Mouse (Mus musculus): ENCODE data around the gene Mrpl49. TPM values are rescaled to one million over a fixed set of nuclear protein-coding genes. Genes with fewer than 3 reads are reported as not detected.

Gene Mrpl49
- polyA plus RNA-seq (2012; rRNA removed) = 41.4 and 44.4 TPM in 2 replicates

GRCm38 (mm10) chr19:6057313-6058096, at the start of gene Mrpl49, which contains the start of gene Fau:
Mrpl49 (minus strand) TSS chr19:6057785.
Fau (plus strand) TSS chr19:6057844.
- Histone ChIP-seq H3K4me3 (ENCODE audit: insufficient read depth, low read length) (peak within 1 kb of the TSS; percentile 57), H3K4me1 (ENCODE audit: control insufficient read depth, insufficient read depth, low read length) (peaks cover 5% of the 10 kb centered on the region; the same call in 1 of the 2 replicates)

GRCm38 (mm10) chr19:6105586-6105985, 48.0 kb upstream of the Mrpl49 start, which contains the start of gene Naaladl1:
Naaladl1 (plus strand) TSS chr19:6105782.
- Histone ChIP-seq H3K4me1 (ENCODE audit: control insufficient read depth, insufficient read depth, low read length) (no peaks in the 10 kb centered on the region), H3K4me3 (ENCODE audit: insufficient read depth, low read length) (no peak within 1 kb of the TSS), H3K27ac (ENCODE audit: insufficient read depth, low read length) (no peak within 1 kb of the TSS)
- TF ChIP-seq POLR2A (IDR thresholded peaks at IDR 0.05; ENCODE audit: extremely low read depth, insufficient read depth, low read length) = no peak
- TF ChIP-seq CTCF (IDR thresholded peaks at IDR 0.05; ENCODE audit: extremely low read depth, insufficient read depth, low read length) = no peak

More at GRCm38 (mm10) chr19:6057313-6058096, at the start of gene Mrpl49, which contains the start of gene Fau:
- H3K27ac ChIP-seq (ENCODE audit: insufficient read depth, low read length) = peak within 1 kb of the TSS; percentile 66
- TF ChIP-seq CTCF (IDR thresholded peaks at IDR 0.05; ENCODE audit: extremely low read depth, insufficient read depth, low read length) (no peak), POLR2A (IDR thresholded peaks at IDR 0.05; ENCODE audit: extremely low read depth, insufficient read depth, low read length) (peak; percentile 83; the same call in 1 of the 2 replicates)

- Histone ChIP-seq H3K4me3 (ENCODE audit: insufficient read depth, low read length) (no peak overlapping the region), H3K4me1 (ENCODE audit: control insufficient read depth, insufficient read depth, low read length) (no peaks in the 10 kb centered on the region), H3K27ac (ENCODE audit: insufficient read depth, low read length) (no peak overlapping the region)
- no peak for TF ChIP-seq CTCF (IDR thresholded peaks at IDR 0.05; ENCODE audit: extremely low read depth, insufficient read depth, low read length)
- no peak for TF ChIP-seq POLR2A (IDR thresholded peaks at IDR 0.05; ENCODE audit: extremely low read depth, insufficient read depth, low read length)
Measured at GRCm38 (mm10) chr19:6104476-6104875, 46.9 kb upstream of the Mrpl49 start.

GRCm38 (mm10) chr19:6102169-6102853, 44.7 kb upstream of the Mrpl49 start:
- H3K27ac ChIP-seq (ENCODE audit: insufficient read depth, low read length) = no peak overlapping the region
- TF ChIP-seq CTCF (IDR thresholded peaks at IDR 0.05; ENCODE audit: extremely low read depth, insufficient read depth, low read length) (no peak), POLR2A (IDR thresholded peaks at IDR 0.05; ENCODE audit: extremely low read depth, insufficient read depth, low read length) (no peak)
- no peak overlapping the region for H3K4me3 ChIP-seq (ENCODE audit: insufficient read depth, low read length)
- H3K4me1 ChIP-seq (ENCODE audit: control insufficient read depth, insufficient read depth, low read length) = no peaks in the 10 kb centered on the region

- no peaks in the 10 kb centered on the region for H3K4me1 ChIP-seq (ENCODE audit: control insufficient read depth, insufficient read depth, low read length)
- TF ChIP-seq CTCF (IDR thresholded peaks at IDR 0.05; ENCODE audit: extremely low read depth, insufficient read depth, low read length) = no peak
- H3K27ac ChIP-seq (ENCODE audit: insufficient read depth, low read length) = no peak overlapping the region
- no peak overlapping the region for H3K4me3 ChIP-seq (ENCODE audit: insufficient read depth, low read length)
Measured at GRCm38 (mm10) chr19:6101186-6101585, 43.6 kb upstream of the Mrpl49 start.

GRCm38 (mm10) chr19:6097847-6098246, 40.3 kb upstream of the Mrpl49 start:
- TF ChIP-seq CTCF (IDR thresholded peaks at IDR 0.05; ENCODE audit: extremely low read depth, insufficient read depth, low read length) = no peak
- no peak for TF ChIP-seq POLR2A (IDR thresholded peaks at IDR 0.05; ENCODE audit: extremely low read depth, insufficient read depth, low read length)
- Histone ChIP-seq H3K4me3 (ENCODE audit: insufficient read depth, low read length) (no peak overlapping the region), H3K27ac (ENCODE audit: insufficient read depth, low read length) (no peak overlapping the region), H3K4me1 (ENCODE audit: control insufficient read depth, insufficient read depth, low read length) (no peaks in the 10 kb centered on the region)

GRCm38 (mm10) chr19:6094119-6094518, 36.5 kb upstream of the Mrpl49 start, which contains the start of gene AC131692.1:
AC131692.1 (plus strand) TSS chr19:6094419.
- no peak for TF ChIP-seq POLR2A (IDR thresholded peaks at IDR 0.05; ENCODE audit: extremely low read depth, insufficient read depth, low read length)
- no peak for TF ChIP-seq CTCF (IDR thresholded peaks at IDR 0.05; ENCODE audit: extremely low read depth, insufficient read depth, low read length)
- no peak within 1 kb of the TSS for H3K27ac ChIP-seq (ENCODE audit: insufficient read depth, low read length)
- no peak within 1 kb of the TSS for H3K4me3 ChIP-seq (ENCODE audit: insufficient read depth, low read length)
- no peaks in the 10 kb centered on the region for H3K4me1 ChIP-seq (ENCODE audit: control insufficient read depth, insufficient read depth, low read length)

- Histone ChIP-seq H3K4me1 (ENCODE audit: control insufficient read depth, insufficient read depth, low read length) (0 out of 2 replicates have a peak, but pooled peaks cover 2% of the 10 kb centered on the region), H3K27ac (ENCODE audit: insufficient read depth, low read length) (no peak overlapping the region), H3K4me3 (ENCODE audit: insufficient read depth, low read length) (no peak overlapping the region)
- no peak for TF ChIP-seq POLR2A (IDR thresholded peaks at IDR 0.05; ENCODE audit: extremely low read depth, insufficient read depth, low read length)
- TF ChIP-seq CTCF (IDR thresholded peaks at IDR 0.05; ENCODE audit: extremely low read depth, insufficient read depth, low read length) = no peak
Measured at GRCm38 (mm10) chr19:6088841-6089240, 31.3 kb upstream of the Mrpl49 start.

GRCm38 (mm10) chr19:6085417-6085879, 27.9 kb upstream of the Mrpl49 start:
- TF ChIP-seq CTCF (IDR thresholded peaks at IDR 0.05; ENCODE audit: extremely low read depth, insufficient read depth, low read length) (no peak), POLR2A (IDR thresholded peaks at IDR 0.05; ENCODE audit: extremely low read depth, insufficient read depth, low read length) (no peak)
- Histone ChIP-seq H3K27ac (ENCODE audit: insufficient read depth, low read length) (no peak overlapping the region), H3K4me1 (ENCODE audit: control insufficient read depth, insufficient read depth, low read length) (0 out of 2 replicates have a peak, but pooled peaks cover 3% of the 10 kb centered on the region), H3K4me3 (ENCODE audit: insufficient read depth, low read length) (no peak overlapping the region; the same call in 1 of the 2 replicates)

Measured in cortical plate, adult 2 months (tissue).